Mouse (Mus musculus): ENCODE measurements around the gene Sgcd. TPM values are rescaled to one million over a fixed set of nuclear protein-coding genes. Genes with fewer than 3 reads are reported as not detected.
A peak's percentile ranks its signal among the peaks of the same experiment; 100 is the strongest.
"Not testable (repeated sequence)": the region's sequence is repeated elsewhere in the genome, so short reads cannot be mapped to it uniquely, and the experiment has no call there.

Gene Sgcd
- total RNA-seq, 2 experiments from 2014 or later, result not detected

DNA sequence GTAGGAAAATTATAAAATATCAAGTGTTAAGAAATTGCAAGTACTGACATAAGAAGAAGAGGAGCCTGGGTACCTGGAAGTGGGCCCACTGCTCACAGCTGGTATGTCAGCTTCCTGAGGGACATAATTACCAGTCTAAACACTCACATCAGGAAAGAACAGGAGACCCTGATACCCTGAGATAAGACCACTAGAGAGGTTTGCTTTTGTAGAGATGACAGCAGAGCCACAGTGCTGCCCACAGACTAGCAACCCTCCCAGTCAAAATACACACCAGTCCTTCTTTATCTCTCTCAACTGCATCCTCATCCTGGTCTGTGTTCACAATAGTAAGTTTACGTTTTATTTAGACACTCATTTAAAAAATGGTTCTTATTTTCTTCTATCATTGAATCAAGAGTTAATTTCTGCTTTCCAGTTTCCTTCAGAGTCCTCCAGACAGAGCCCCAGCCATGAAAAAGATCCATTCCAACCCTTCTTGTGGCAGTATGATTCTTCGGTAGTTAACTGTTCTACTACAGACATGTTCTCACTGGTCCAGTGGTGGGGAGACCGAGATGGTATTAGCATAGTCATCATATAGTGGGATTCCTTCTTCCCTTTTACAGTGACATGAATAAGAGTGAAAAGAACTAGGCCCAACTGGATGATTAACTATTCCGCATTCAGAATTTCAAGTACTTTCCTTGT is 211.4 kb downstream of the Sgcd start:
- no peak for ATAC-seq (replicated peaks; ENCODE audit: poor library complexity)

DNA sequence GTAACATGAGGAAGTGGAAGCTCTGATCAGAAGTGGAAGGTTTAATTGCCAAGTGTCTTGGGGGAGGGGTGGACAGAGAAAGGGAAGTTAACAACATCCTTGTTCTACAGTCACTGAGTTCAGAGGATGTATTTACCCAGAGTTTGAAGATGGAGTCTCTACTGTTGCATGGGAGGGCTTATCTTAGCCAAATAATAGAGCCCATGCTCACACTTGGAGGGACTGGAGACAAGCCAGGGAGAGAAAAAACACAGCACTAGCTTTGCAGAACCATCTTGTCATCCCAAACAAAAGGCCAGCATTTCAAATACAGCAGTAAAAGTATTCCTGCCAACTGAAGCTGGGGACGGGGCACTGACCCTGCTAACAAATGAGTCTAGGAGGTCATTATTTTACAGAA is 212.8 kb downstream of the Sgcd start:
- ATAC-seq (replicated peaks; ENCODE audit: poor library complexity), result no peak

DNA sequence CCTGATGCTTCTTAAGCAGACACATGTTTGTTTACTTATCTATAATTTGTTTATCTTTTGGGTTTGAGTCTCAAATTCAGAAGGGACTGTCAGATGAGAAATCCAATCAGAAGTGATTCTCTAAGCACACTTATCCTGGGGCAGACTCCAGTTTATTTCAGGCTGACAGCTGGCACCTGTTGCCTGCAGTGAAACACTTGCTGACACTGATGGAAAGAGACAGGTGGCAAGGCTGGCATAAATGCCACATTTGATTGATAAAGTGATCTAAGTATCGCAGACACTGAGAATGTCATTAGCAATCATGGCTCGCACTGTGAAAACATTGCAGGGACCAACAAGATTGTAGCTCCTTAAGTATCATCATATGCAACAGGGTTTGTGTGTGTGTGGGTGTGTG is 222.9 kb downstream of the Sgcd start:
- no peak for ATAC-seq (replicated peaks; ENCODE audit: poor library complexity)

DNA sequence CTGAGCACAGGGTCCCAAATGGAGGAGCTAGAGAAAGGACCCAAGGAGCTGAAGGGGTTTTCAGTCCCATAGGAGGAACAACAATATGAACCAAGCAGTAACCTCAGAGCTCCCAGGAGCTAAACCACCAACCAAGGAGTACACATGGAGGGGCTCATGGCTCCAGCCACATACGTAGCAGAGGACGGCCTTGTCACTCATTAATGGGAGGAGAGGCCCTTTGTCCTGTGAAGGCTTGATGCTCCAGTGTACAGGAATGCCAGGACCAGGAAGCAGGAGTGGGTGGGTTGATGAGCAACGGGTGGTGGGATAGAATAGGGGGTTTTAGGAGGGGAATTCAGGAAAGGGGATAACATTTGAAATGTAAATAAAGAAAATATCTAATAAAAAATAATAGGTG is 225.2 kb downstream of the Sgcd start:
- ATAC-seq (replicated peaks; ENCODE audit: poor library complexity), result not testable (repeated sequence)

DNA sequence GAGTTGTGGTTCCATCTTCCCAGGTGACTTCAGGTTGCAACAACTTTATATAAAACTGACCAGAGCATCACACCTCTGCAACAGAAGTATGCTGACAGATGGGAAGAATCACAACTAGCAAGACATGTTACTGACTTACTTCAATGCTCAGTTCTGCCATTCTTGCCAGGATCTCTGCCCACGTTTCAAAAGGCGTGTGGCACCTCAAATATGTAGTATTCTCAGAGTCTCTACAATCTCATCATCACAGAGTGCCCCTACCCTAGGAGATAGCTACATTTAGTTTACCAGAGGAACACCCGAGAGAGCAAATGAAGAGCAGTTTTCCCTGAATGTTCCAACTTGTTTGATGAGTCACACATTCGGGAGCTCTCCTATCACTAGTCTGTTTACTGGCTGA is 229.8 kb downstream of the Sgcd start:
- ATAC-seq (replicated peaks; ENCODE audit: poor library complexity), result no peak

DNA sequence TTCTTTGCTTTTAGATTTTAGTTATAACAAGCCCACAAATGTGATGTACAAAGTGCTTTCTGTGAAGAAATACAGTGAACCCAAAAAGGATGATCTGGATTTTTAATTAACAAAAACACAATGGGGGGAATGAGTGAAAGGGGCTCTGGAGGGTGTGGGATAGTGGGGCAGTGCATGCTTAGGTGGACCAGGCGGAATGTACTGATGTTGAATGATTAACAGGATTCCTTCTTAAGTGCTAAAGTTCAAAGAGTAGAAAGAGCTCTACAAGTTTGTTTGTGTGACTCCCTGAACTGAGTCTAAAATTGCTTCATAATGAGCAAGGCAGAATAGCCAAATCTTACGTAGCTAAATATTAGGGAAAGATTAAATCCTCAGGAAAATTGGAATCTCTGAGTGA is 246.0 kb downstream of the Sgcd start:
- no peak for ATAC-seq (replicated peaks; ENCODE audit: poor library complexity)

DNA sequence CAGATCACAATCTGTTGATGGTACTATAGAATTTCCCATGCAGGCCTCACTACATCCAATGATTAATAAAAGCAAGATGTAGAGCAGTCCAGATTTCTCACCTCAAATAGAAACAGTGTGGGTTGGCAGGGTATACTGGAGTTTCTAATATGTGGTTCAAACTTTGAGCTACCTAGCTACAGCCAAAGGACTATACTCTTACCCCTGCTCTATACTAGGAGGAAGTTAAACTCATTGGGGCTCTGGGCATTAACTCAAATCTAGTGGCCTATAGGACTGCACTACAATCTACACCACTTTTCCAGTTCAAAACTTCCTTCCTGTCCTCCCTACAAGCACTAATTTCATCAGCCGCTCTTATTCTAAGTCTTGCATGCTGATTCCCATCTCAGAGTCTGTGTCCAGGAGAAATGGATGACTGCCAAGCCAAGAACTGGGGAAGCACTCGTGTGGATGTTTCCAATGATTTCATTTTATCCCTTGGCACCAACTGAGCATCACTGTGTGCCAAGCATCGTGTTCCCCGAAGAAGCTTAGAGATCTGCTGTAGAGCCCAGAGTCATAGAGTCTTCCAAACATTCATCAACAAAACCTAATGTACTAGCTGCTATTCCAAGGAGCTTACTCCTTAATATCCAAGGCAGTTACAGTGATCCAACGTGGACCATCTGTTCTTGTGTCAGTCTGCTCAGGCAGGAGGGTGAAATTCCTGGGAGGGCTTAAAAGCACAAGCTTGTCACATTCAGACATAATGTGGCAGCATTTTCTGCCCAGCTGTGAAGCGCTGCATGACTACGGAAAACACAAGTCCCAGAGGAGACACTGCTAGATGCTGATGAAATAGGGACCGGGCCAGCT is 283.6 kb downstream of the Sgcd start:
- ATAC-seq (replicated peaks; ENCODE audit: poor library complexity), result no peak

DNA sequence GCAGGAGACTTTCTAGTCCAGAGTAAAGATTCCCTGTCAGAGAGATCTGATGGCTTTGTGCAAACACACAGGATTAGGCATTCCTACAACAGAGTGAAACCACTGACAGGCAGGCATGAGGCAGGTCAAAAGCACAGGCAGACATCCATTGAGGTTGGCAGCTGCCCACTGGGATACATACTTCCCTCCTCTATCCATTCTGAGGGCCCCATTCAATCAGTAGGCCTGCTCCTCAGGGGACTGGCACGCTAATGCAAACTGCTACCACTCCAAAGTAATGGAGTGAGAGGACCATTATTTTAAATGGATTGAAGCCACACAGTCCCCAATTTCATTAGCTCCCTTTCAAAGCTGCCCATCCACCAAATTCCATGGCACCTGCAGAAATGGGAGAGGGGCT is 293.2 kb downstream of the Sgcd start:
- no peak for ATAC-seq (replicated peaks; ENCODE audit: poor library complexity)

DNA sequence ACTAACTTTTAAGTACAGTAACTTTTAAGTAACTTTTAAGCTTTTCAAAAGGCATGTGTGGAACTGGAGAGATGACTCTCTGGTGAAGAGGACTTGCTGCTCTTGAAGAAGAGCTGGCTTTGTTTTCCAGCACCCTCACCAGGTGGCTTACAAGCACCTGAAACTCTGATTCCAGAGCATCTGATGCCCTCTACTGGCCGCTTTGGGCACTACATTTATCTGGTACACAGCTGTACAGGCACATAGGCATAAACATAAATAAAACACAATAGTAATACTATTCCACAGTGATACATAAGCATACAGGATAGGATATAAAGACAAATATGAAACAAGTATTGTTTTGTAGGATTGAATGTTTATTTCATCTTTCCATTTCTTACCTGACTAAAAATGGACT is 330.6 kb downstream of the Sgcd start:
- peak; percentile 69 for ATAC-seq (replicated peaks; ENCODE audit: poor library complexity)

DNA sequence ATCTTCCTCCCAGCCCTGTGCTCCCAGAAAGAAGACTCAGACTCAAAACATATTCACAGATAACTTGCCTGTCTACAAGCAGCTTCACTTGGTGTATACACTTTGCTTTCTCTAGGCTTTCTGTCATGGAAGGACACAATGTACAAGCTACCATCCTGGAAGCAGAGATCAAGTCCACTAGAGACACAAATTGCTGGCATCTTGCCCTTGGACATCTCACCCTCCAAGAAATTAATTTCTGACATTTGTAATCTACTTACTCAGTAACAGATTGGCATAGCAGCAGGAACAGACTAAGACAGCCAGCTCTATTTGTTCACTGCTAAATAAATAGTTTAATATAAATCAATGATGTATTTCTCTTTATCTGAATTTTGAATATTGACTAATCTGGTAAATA is 342.9 kb downstream of the Sgcd start:
- no peak for ATAC-seq (replicated peaks; ENCODE audit: poor library complexity)

DNA sequence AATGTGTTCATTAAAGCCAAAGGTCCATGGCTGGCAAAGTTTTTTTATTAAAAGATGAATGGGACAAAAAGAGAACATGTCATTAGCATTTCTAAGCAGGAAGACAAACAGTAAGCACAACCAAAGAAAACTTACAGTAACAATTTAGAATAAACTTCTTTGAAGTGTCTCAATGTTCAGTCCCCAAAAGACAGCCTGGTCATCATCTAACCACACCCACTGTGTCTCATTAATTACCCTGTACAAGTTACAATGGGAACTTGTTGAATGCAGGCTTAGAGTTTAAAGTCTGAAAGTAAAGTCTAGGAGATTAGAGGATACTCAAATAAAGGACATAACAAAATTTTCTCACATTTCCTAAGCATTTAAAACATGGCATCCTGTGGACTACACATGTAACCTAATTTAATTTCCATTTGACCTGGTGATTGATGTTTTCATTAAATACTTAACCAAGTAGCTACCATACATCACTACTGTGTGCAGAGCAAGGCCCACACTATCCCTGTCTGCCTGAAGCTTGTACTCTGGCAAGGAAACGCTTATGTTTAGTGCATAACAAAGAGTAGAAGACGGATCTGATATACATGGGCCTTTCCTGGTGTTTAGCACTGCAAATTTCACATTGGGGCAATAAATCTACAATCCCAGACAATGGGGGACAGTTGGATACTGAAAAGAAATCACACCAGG is 347.1 kb downstream of the Sgcd start:
- no peak for ATAC-seq (replicated peaks; ENCODE audit: poor library complexity)

DNA sequence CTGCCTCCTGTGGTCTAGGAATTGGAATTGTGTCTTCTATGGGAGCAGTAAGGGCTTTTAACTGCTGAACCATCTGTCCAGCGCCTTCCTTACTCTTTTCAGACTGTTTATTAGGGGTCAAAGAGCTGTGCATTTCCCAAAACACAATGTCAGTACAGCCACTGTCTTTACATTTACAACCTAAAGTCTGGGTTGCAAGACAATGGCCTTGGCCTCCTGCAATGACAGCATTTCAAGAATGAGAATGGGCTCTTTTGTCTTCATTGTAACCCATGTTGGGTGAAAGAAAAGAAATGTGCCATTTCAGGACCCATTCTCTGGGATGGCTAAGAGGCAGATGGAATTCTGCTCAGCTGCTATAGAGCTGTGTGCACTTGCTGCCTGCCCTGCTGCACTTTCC is 348.2 kb downstream of the Sgcd start:
- ATAC-seq (replicated peaks; ENCODE audit: poor library complexity), result no peak

DNA sequence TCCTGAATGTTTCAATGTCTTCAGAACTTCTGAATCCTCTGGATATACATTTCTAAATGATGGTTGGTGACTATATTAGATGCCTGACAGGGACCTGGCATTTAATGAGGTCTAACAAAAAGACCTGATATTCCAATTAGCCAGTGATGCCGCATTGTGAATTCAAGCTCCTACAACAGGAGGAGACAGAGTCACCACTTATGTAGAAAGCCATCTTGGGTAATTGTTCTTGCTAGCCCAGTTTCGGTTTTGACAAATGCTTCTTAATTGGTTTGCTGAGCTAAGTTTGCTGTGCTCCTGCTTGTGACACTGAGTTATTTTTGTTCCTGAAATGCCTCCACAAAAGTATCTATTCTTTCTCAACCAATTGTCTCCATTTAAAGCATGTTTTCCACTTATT is 358.6 kb downstream of the Sgcd start:
- ATAC-seq (replicated peaks; ENCODE audit: poor library complexity), result no peak

DNA sequence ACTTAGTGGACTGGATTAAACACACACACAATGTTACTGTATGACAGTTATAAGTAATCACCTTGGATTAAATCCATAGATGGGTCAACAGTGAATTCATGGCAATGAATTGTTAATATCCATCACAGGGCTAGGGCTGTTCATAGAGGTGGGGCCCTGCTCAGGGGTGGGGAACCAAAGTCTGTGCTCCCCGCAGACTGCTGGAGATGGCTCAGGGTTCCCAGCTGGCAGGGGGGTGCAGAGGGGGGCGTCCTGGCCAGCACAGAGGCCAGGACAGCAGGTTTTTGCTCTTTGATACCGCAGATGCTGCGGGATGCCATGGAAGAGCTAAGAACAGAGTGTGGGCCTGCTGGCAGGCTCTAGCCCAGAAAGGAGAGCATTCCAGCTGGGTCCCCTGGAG is 378.9 kb downstream of the Sgcd start:
- no peak for ATAC-seq (replicated peaks; ENCODE audit: poor library complexity)

DNA sequence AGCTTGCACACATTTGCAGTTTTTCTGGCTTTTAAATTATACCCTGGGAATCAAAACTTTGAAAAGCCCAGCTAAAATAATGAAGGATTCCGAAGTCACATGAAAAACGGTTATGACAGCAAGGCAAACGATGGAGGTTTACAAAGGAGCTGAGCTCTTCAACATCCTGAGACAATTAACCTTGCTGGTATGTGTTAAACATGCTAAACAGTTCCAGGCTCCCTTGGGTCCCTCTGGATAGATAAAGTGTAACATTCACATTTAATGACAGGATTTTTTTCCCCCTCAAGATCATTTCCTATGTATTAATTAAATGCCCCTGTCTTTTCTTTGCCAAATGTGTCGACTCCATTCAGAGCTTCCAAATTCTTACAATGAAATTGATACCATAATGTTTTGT is 414.1 kb downstream of the Sgcd start:
- ATAC-seq (replicated peaks; ENCODE audit: poor library complexity), result no peak

DNA sequence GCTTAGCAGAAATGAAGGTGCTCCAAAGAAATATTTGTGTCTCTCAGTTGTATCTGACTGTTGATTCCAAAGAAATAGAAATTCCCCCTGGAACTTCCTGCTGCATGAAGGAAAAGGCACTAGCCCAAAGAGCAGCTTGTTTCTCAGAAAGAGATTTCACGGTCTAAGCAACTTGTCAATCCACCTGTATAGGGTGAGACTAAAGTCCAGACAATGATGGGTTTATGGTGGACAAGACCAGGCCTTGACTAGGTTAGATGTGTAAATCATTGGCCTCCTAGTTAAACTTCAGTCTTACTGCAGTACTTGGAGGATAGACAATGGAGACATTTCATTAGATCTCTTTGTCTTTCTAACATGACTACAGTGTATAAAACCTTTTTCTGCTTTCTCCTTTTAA is 420.3 kb downstream of the Sgcd start:
- ATAC-seq (replicated peaks; ENCODE audit: poor library complexity), result no peak

DNA sequence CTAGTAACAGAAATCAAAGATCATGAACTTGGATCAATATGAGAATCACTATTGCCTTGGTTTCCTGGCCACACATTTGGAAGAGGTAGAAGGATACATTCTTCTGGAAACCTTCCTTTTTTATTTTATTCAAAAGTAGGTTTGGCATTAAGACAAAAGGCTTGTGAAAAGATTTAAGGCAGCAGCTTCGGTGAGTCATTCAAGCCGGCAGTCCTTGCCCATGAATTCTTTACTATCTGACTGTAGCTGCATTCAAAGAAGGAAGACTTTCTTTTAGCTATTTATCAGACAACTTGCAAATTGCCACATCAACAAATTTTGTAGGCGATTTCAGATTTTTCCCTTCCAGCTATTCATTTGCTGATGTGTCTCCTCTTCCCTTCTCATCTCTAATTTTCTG is 422.6 kb downstream of the Sgcd start:
- ATAC-seq (replicated peaks; ENCODE audit: poor library complexity), result no peak

DNA sequence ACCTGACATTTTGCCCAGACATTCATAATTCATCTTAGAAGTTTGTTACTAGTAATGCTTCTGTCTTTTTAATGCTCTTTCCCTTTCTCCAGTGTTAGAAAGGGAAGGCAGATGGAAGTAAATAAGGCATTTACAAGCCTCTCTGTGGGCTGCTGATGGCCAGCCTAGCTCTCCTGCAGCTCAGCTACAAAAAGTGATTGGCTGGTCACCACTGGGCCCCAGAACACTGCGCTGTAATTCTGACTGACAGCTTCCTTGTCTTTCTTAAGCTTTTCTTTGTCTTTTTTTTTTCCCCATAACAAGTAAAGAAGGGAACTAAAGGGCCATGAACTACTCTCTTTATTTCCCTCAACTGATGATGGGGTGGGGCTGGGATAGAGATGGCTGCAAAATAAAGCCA is 463.9 kb downstream of the Sgcd start:
- ATAC-seq (replicated peaks; ENCODE audit: poor library complexity), result no peak

DNA sequence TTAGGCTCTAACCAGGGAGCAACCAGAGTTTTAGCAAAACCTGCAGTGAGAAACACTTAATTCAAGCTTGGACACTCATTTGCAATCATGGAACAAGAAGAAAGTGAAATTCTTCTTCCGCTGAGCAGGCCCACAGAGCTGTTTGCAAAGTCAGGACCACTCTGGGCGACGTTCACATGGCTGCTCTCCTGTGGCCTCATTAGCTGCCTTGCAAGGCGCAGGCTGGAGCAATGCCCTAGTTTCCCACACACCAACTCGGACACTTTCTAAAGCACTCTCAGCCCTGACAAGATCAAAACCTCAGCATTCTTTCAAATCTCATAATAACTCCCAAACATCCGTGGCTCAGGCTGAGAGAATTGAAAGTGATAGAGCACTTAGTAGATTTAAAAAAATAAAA is 480.7 kb downstream of the Sgcd start:
- ATAC-seq (replicated peaks; ENCODE audit: poor library complexity), result no peak

DNA sequence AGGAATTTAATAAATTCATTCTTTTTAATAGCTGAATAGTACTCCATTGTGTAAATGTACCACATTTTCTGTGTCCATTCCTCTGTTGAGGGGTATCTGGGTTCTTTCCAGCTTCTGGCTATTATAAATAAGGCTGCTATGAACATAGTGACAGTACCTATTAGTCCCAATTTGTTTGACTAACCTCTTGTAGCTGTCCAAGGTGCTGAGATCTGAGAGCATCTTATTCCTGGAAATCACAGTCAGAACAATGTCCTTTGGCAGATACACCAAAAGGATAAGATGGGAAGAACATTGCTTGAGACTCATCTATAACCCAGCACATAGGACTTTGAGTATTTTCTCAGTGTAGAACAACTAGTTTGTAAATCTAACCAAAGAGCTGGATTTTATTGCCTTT is 485.5 kb downstream of the Sgcd start:
- not testable (repeated sequence) for ATAC-seq (replicated peaks; ENCODE audit: poor library complexity)

DNA sequence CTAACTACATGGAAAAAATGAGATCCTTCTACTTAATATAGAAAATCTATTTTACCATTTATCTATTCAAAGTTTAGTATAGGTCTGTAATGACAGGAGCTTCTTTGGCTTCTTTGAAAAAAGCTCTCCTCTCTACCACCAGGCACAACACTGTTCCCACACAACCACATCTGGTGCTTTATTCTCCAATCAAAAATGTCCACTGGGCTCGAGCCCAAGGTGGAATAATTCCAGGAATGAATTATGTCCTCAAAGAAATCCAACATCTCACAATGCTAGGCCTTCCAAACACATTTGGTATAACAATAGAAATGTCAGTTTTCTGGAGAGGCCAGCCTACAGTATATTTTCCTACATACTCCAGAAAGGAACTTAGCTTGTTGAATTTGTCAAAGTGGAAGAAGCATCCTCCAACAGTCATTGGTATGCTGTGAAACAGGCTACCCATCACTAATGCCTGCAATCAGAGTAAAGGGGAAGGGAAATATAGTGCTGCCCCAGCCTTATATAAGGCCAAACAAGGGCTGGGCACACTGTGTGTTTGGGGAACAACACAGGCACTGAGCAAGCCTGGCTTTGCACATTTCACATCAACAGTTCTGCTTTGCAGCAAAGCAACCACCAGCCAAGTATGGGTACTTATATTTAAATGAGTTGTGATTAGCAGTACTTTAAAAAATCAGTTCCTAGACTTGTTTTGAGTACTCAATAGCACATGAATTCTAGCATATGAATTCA is 515.1 kb downstream of the Sgcd start:
- no peak for ATAC-seq (replicated peaks; ENCODE audit: poor library complexity)

All from megakaryocyte progenitor cell, adult 5-6 weeks (primary cell).